Mouse (Mus musculus) neural tube, embryonic 13.5 days (tissue): ENCODE results near the gene 1700001K19Rik. TPM values are rescaled to one million over a fixed set of nuclear protein-coding genes. Genes with fewer than 3 reads are reported as not detected.
"Not testable (repeated sequence)": the region's sequence is repeated elsewhere in the genome, so short reads cannot be mapped to it uniquely, and the experiment has no call there.

Experiments
- ATAC-seq: fragments of 200-750 bp; cut with Nextera tagmentation; 2 replicates; pipeline ENCODE4 v1.8.0; 2017; ENCODE audit warnings: low read depth, mild to moderate bottlenecking, moderate TSS enrichment, moderate library complexity
- H3K27ac ChIP-seq: fragments of 300-500 bp; sonication (generic); replicated peaks from 2 replicates; pipeline ENCODE4 v1.5.1; 2015; ENCODE audit warnings: moderate library complexity, mild to moderate bottlenecking, inconsistent platforms
- H3K27me3 ChIP-seq: fragments of 300-500 bp; sonication (generic); 2 replicates; pipeline ENCODE4 v1.6.1; 2015; ENCODE audit warnings: mild to moderate bottlenecking, inconsistent platforms
- H3K36me3 ChIP-seq: fragments of 300-500 bp; sonication (generic); 2 replicates; pipeline ENCODE4 v1.6.1; 2015; ENCODE audit warnings: mild to moderate bottlenecking, inconsistent platforms
- H3K4me1 ChIP-seq: fragments of 300-500 bp; sonication (generic); replicated peaks from 2 replicates; pipeline ENCODE4 v1.6.1; 2015; ENCODE audit warnings: inconsistent platforms
- H3K4me2 ChIP-seq: fragments of 300-500 bp; sonication (generic); 2 replicates; pipeline ENCODE4 v1.6.1; 2015; ENCODE audit warnings: inconsistent platforms, mild to moderate bottlenecking, moderate library complexity
- H3K4me3 ChIP-seq: fragments of 300-500 bp; sonication (generic); 2 replicates; pipeline ENCODE4 v1.5.1; 2015; ENCODE audit warnings: mild to moderate bottlenecking, inconsistent platforms
- H3K9ac ChIP-seq: fragments of 300-500 bp; sonication (generic); 2 replicates; pipeline ENCODE4 v1.6.1; 2015; ENCODE audit warnings: moderate library complexity, mild to moderate bottlenecking, inconsistent platforms
- H3K9me3 ChIP-seq: fragments of 300-500 bp; sonication (generic); 2 replicates; pipeline ENCODE4 v1.6.1; 2016; ENCODE audit warnings: inconsistent platforms
- WGBS: fragments of 180-500 bp; shearing (Covaris S2); methylation state at CpG from one replicate; pipeline ENCODE4 v1.1.7; 2015; 5-methylcytosine and 5-hydroxymethylcytosine counted together
- polyA plus RNA-seq: library from polyadenylated mRNA; unstranded; fragments of >200 nt; fragmentation: Nextera tagmentation; extraction: Ambion mirVana; gene quantifications from 2 replicates; pipeline ENCODE4 v1.2.1, GENCODE M21; 2015

The 1700001K19Rik gene
- polyA plus RNA-seq: 0.28 TPM in 1 of 2 replicates, not detected in the other

- Histone ChIP-seq H3K27ac (no peak within 1 kb of the TSS), H3K4me1 (no peaks in the 10 kb centered on the region), H3K36me3 (peaks cover 9% of the 10 kb centered on the region), H3K27me3 (no peaks in the 10 kb centered on the region), H3K9me3 (no peaks in the 10 kb centered on the region), H3K4me3 (no peak within 1 kb of the TSS), H3K9ac (no peak within 1 kb of the TSS), H3K4me2 (no peak within 1 kb of the TSS)
- WGBS: 77% methylated on average over 9 of the region's 9 CpGs
- ATAC-seq: no peak
Measured at GRCm38 (mm10) chr12:110682561-110683299, at the start of gene 1700001K19Rik. 1700001K19Rik (minus strand) TSS chr12:110682619.

- ATAC-seq: no peak
- no peaks in the 10 kb centered on the region for H3K9me3 ChIP-seq
- no peak overlapping the region for H3K4me2 ChIP-seq
- no peak overlapping the region for H3K9ac ChIP-seq
- peaks cover 9% of the 10 kb centered on the region; the same call in 1 of the 2 replicates for H3K27me3 ChIP-seq
- H3K4me3 ChIP-seq: no peak overlapping the region
- no peaks in the 10 kb centered on the region for H3K36me3 ChIP-seq
- no peak overlapping the region for H3K27ac ChIP-seq
- H3K4me1 ChIP-seq: no peaks in the 10 kb centered on the region
- 57% methylated on average over 1 of the region's 1 CpGs for WGBS
Measured at GRCm38 (mm10) chr12:110726428-110726827, 44.0 kb upstream of the 1700001K19Rik start.

DNA sequence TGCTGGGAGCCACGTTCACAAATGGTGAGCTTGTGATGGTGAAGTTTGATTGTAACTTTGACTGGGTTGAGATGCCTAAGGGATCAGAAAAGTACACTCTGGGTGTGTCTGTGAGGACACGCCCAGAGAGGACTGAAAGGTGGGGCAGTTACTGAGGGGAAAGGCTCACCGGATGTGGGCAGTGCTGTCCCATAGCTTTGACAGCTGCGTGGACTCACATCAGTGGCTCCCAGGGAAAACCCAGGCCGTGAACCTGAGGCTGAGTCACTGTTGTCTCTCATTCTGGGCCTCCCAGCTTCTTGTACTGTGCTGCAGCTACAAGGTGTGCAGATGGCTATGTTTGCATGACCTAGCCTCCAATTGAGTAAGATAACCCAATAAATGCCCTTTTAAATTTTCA lies 43.1 kb upstream of the 1700001K19Rik start:
- Histone ChIP-seq H3K36me3 (no peaks in the 10 kb centered on the region), H3K4me2 (no peak overlapping the region), H3K4me1 (no peaks in the 10 kb centered on the region), H3K27ac (no peak overlapping the region), H3K9me3 (no peaks in the 10 kb centered on the region), H3K9ac (no peak overlapping the region), H3K4me3 (no peak overlapping the region), H3K27me3 (peaks cover 9% of the 10 kb centered on the region; the same call in 1 of the 2 replicates)
- no peak for ATAC-seq
- 85% methylated on average over 5 of the region's 5 CpGs for WGBS

DNA sequence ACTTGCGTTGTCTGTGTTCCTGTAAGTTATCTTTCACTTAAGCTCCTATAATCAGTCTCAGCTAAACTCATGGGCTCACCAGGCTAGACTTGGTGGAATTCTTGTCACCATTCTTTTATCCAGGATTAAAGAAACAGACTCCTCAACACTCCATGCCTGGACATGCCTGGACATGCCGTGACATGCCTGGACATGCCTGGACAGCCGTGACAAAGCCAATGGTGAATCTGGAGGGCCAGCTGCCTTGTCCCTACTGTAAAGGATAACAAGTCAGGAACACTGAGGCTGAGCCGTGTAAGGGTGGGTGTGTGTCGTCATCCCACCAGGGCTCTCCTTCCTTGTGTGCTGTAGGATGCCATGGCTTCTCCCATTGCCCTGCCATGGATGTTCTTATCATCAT lies 42.6 kb upstream of the 1700001K19Rik start:
- 95% methylated on average over 5 of the region's 5 CpGs for WGBS
- peaks cover 9% of the 10 kb centered on the region; the same call in 1 of the 2 replicates for H3K27me3 ChIP-seq
- H3K9me3 ChIP-seq: no peaks in the 10 kb centered on the region
- no peak overlapping the region for H3K9ac ChIP-seq
- no peak overlapping the region for H3K4me2 ChIP-seq
- no peaks in the 10 kb centered on the region for H3K4me1 ChIP-seq
- no peak overlapping the region for H3K4me3 ChIP-seq
- ATAC-seq: no peak
- no peak overlapping the region for H3K27ac ChIP-seq
- H3K36me3 ChIP-seq: no peaks in the 10 kb centered on the region

GRCm38 (mm10) chr12:110716004-110716403 lies 33.6 kb upstream of the 1700001K19Rik start:
- H3K36me3 ChIP-seq: no peaks in the 10 kb centered on the region
- no peak overlapping the region for H3K9ac ChIP-seq
- ATAC-seq: no peak
- 44% methylated on average over 5 of the region's 5 CpGs for WGBS
- no peak overlapping the region for H3K4me3 ChIP-seq
- no peaks in the 10 kb centered on the region for H3K4me1 ChIP-seq
- H3K9me3 ChIP-seq: no peaks in the 10 kb centered on the region
- no peaks in the 10 kb centered on the region for H3K27me3 ChIP-seq
- no peak overlapping the region for H3K27ac ChIP-seq
- H3K4me2 ChIP-seq: no peak overlapping the region

GRCm38 (mm10) chr12:110714215-110714614 lies 31.8 kb upstream of the 1700001K19Rik start:
- no peak for ATAC-seq
- Histone ChIP-seq H3K4me3 (no peak overlapping the region), H3K27ac (no peak overlapping the region), H3K36me3 (no peaks in the 10 kb centered on the region), H3K27me3 (no peaks in the 10 kb centered on the region), H3K9ac (no peak overlapping the region), H3K9me3 (no peaks in the 10 kb centered on the region), H3K4me2 (no peak overlapping the region), H3K4me1 (no peaks in the 10 kb centered on the region)
- 94% methylated on average over 6 of the region's 6 CpGs for WGBS

DNA sequence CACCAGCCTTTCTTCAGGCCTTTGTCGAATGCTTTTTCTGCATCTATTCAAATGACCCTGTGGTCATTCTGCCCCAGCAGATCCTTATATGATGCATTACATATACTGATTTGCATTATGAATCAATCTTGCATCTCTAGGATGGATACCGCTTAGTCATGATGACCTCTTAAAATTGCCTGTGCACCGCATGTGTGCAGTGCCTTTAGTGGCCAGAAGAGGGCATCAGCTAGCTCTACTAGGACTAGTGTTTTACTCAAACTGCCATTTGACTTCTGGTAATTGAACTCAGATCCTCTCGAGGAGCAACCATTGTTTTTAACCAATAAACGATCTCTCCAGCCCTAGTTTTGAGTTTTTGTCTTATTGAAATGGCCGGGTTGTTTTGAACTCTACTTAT lies 31.4 kb upstream of the 1700001K19Rik start:
- ATAC-seq: no peak
- no peak overlapping the region for H3K4me3 ChIP-seq
- H3K27me3 ChIP-seq: no peaks in the 10 kb centered on the region
- no peak overlapping the region for H3K9ac ChIP-seq
- no peaks in the 10 kb centered on the region for H3K9me3 ChIP-seq
- no peak overlapping the region for H3K27ac ChIP-seq
- H3K4me2 ChIP-seq: no peak overlapping the region
- no peaks in the 10 kb centered on the region for H3K36me3 ChIP-seq
- WGBS: 96% methylated on average over 6 of the region's 6 CpGs
- no peaks in the 10 kb centered on the region for H3K4me1 ChIP-seq

DNA sequence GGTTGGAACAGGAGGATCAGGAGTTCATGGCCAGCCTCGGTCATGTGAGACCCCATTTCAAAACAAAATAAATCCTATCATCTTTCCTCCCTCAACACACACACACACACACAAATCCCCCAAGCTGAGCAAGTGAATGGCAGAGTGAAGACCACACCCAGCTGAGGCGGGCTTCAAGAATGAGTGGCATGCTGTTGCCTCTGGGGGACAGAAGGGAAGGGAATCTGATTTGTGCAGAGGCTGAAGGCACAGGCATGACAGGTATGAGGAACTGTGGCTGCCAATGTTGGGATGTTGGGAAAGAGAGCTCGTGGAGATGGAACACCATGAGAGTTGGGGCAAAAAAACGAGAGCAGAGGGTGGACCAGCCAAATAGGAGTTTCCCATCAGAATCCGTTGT lies 28.9 kb upstream of the 1700001K19Rik start:
- Histone ChIP-seq H3K4me2 (no peak overlapping the region), H3K4me1 (peaks cover 15% of the 10 kb centered on the region), H3K9ac (no peak overlapping the region), H3K9me3 (no peaks in the 10 kb centered on the region), H3K36me3 (no peaks in the 10 kb centered on the region), H3K27ac (no peak overlapping the region), H3K4me3 (no peak overlapping the region), H3K27me3 (no peaks in the 10 kb centered on the region)
- no peak for ATAC-seq
- 87% methylated on average over 5 of the region's 5 CpGs for WGBS

DNA sequence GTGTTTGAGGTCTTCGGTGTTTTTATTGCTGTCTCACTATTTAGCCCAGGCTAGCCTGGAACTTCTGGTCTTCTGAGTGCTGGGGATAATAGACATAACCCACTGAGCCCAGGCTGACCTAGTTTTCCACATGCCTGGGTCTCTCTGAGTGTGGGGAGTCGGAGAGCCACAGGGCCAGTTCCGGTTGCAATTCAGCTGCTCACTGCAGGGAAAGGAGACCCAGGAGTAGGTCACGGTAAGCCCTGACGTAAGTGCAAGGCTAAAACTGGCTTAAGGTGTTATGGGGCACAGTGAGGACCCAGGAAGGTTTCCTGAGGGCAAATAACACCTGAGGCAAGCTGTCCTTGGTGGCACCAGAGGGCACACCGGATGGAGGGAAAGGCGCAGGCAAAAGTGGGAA lies 25.0 kb upstream of the 1700001K19Rik start:
- H3K9me3 ChIP-seq: no peaks in the 10 kb centered on the region
- ATAC-seq: no peak
- no peak overlapping the region for H3K4me3 ChIP-seq
- peaks cover 21% of the 10 kb centered on the region for H3K4me1 ChIP-seq
- no peak overlapping the region; the same call in 1 of the 2 replicates for H3K27ac ChIP-seq
- 90% methylated on average over 7 of the region's 7 CpGs for WGBS
- no peaks in the 10 kb centered on the region for H3K27me3 ChIP-seq
- no peak overlapping the region for H3K9ac ChIP-seq
- no peaks in the 10 kb centered on the region for H3K36me3 ChIP-seq
- H3K4me2 ChIP-seq: peak overlapping the region; percentile 56; the same call in 1 of the 2 replicates

- H3K4me1 ChIP-seq: peaks cover 21% of the 10 kb centered on the region
- ATAC-seq: peak; percentile 86
- H3K27ac ChIP-seq: peak overlapping the region; percentile 72
- H3K9ac ChIP-seq: peak overlapping the region; percentile 51
- H3K9me3 ChIP-seq: no peaks in the 10 kb centered on the region
- no peaks in the 10 kb centered on the region for H3K36me3 ChIP-seq
- H3K27me3 ChIP-seq: no peaks in the 10 kb centered on the region
- WGBS: 2% methylated on average over 27 of the region's 27 CpGs
- peak overlapping the region; percentile 56 for H3K4me2 ChIP-seq
- peak overlapping the region; percentile 35 for H3K4me3 ChIP-seq
Measured at GRCm38 (mm10) chr12:110706337-110707231, 24.2 kb upstream of the 1700001K19Rik start.

GRCm38 (mm10) chr12:110705419-110705818 lies 23.0 kb upstream of the 1700001K19Rik start:
- not testable (repeated sequence) for H3K9ac ChIP-seq, H3K4me3 ChIP-seq, ATAC-seq, H3K27ac ChIP-seq, H3K27me3 ChIP-seq, H3K36me3 ChIP-seq, H3K4me2 ChIP-seq, H3K9me3 ChIP-seq
- H3K4me1 ChIP-seq: peaks cover 21% of the 10 kb centered on the region
- WGBS: 92% methylated on average over 4 of the region's 4 CpGs

GRCm38 (mm10) chr12:110703682-110704081 lies 21.3 kb upstream of the 1700001K19Rik start:
- Histone ChIP-seq H3K36me3 (no peaks in the 10 kb centered on the region), H3K4me2 (no peak overlapping the region), H3K4me1 (peaks cover 21% of the 10 kb centered on the region), H3K27me3 (no peaks in the 10 kb centered on the region), H3K9me3 (no peaks in the 10 kb centered on the region), H3K9ac (no peak overlapping the region), H3K4me3 (no peak overlapping the region), H3K27ac (no peak overlapping the region)
- ATAC-seq: no peak
- 68% methylated on average over 7 of the region's 7 CpGs for WGBS
